Mouse (Mus musculus) heart, embryonic 11.5 days (tissue): ENCODE measurements at regions not wholly inside any gene's neighbourhood (a gene's known extent, or its start where the extent isn't known, plus 50 kb on each side); places are given as distances from the start of the nearest gene placed in this dataset.

Source experiments
- ATAC-seq: fragments of 200-750 bp; cut with Nextera tagmentation; replicated peaks from 2 replicates; pipeline ENCODE4 v1.8.0; 2017; ENCODE audit warnings: moderate library complexity; ENCODE audit not compliant: insufficient number of reproducible peaks, low FRiP score, low TSS enrichment
- H3K27ac ChIP-seq: fragments of 300-500 bp; sonication (generic); 2 replicates; pipeline ENCODE4 v1.5.1; 2014; ENCODE audit warnings: mild to moderate bottlenecking, low read depth, low read length
- H3K27me3 ChIP-seq: fragments of 300-500 bp; sonication (generic); 2 replicates; pipeline ENCODE4 v1.6.1; 2014; ENCODE audit warnings: mild to moderate bottlenecking, low read length, mixed read lengths; ENCODE audit not compliant: control insufficient read depth, insufficient read depth
- H3K36me3 ChIP-seq: fragments of 300-500 bp; sonication (generic); 2 replicates; pipeline ENCODE4 v1.6.1; 2014; ENCODE audit warnings: mild to moderate bottlenecking, low read length, moderate library complexity, mixed read lengths; ENCODE audit not compliant: control insufficient read depth, insufficient read depth
- H3K4me1 ChIP-seq: fragments of 300-500 bp; sonication (generic); 2 replicates; pipeline ENCODE4 v1.6.1; 2014; ENCODE audit warnings: low read length; ENCODE audit not compliant: control insufficient read depth, insufficient read depth
- H3K4me2 ChIP-seq: fragments of 300-500 bp; sonication (generic); 2 replicates; pipeline ENCODE4 v1.6.1; 2014; ENCODE audit warnings: mild to moderate bottlenecking, moderate library complexity
- H3K4me3 ChIP-seq: fragments of 300-500 bp; sonication (generic); 2 replicates; pipeline ENCODE4 v1.5.1; 2014; ENCODE audit warnings: low read depth, low read length
- H3K9ac ChIP-seq: fragments of 300-500 bp; sonication (generic); 2 replicates; pipeline ENCODE4 v1.6.1; 2014; ENCODE audit warnings: mild to moderate bottlenecking, low read depth, low read length, moderate library complexity
- H3K9me3 ChIP-seq: fragments of 300-500 bp; sonication (generic); replicated peaks from 2 replicates; pipeline ENCODE4 v1.6.1; 2016; ENCODE audit warnings: low read length; ENCODE audit not compliant: control insufficient read depth
- WGBS: fragments of 180-500 bp; shearing (Covaris S2); extraction: QIAGEN DNeasy Blood & Tissue Kit; methylation state at CpG from one replicate; pipeline ENCODE4 v1.1.7; 2014; ENCODE audit not compliant: insufficient replicate concordance; 5-methylcytosine and 5-hydroxymethylcytosine counted together

DNA sequence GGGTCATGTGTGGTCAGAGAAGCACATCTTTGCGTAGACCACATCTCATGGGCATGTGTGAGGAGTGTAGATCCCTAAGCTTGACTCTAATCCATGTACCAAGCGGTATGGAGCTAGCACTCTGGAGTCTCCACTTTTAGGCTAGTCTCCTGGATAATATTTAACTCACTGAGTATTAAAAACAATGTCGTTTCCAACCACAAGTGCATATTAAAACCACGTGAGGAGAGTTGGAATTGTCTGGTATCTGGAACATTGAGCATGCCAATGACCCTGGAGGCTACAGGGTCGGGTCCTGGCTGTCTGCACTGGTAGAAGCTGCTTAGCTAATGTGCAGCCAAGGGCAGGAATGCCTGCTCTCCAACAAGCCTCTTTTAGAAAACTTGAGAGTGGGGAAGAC lies 391.2 kb downstream of the Mllt3 start:
- Histone ChIP-seq H3K4me1 (no peaks in the 10 kb centered on the region), H3K36me3 (no peaks in the 10 kb centered on the region), H3K4me3 (no peak overlapping the region), H3K4me2 (no peak overlapping the region), H3K9me3 (no peaks in the 10 kb centered on the region), H3K9ac (no peak overlapping the region), H3K27me3 (no peaks in the 10 kb centered on the region), H3K27ac (no peak overlapping the region)
- ATAC-seq, result no peak
- 82% methylated on average over 5 of the region's 5 CpGs for WGBS

DNA sequence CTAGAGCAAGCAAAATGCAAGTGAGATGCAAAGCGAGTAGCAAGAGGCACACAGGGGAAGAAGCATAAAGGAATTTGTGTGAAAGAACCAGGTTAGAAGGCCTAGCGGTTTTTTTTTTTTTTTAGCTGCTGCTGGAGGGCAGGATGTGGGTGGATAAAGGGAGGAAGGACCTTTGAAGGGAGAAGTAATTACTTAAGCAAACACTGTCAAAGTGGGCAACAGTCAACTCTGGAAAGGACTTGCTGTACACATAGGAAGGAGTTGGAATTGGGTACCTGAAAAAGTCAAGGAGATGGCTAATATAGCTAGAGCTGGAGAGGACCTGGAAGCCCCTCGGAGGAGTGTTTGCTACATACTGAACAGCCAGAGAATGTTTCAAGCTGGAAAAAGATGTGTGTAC lies 391.6 kb downstream of the Mllt3 start:
- Histone ChIP-seq H3K27me3 (no peaks in the 10 kb centered on the region), H3K4me1 (no peaks in the 10 kb centered on the region)
- WGBS, result 71% methylated on average over 3 of the region's 3 CpGs

DNA sequence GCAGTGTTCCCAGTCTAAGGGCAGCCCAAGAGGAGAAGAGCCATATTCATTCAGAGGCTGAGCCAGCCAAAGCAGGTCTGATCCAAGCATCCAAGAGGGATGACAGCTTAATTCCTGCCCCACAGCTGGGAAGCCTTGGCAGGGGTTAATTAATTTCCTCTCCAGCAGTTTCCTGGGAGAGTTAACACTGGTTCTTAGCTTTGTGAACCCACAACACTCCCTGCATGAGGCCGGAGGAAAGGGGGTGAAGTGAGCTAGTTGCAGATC lies 394.9 kb downstream of the Mllt3 start:
- H3K4me1 ChIP-seq, result no peaks in the 10 kb centered on the region
- H3K36me3 ChIP-seq, result no peaks in the 10 kb centered on the region
- H3K27me3 ChIP-seq, result no peaks in the 10 kb centered on the region
- no peak overlapping the region for H3K9ac ChIP-seq
- H3K9me3 ChIP-seq, result no peaks in the 10 kb centered on the region
- no peak overlapping the region for H3K4me2 ChIP-seq
- no peak overlapping the region for H3K4me3 ChIP-seq
- WGBS, result 32% methylated on average over 1 of the region's 1 CpGs
- H3K27ac ChIP-seq, result no peak overlapping the region
- ATAC-seq, result no peak

More for the DNA sequence above, 391.6 kb downstream of the Mllt3 start:
- Histone ChIP-seq H3K4me3 (no peak overlapping the region), H3K9ac (no peak overlapping the region), H3K27ac (no peak overlapping the region), H3K4me2 (no peak overlapping the region), H3K36me3 (no peaks in the 10 kb centered on the region), H3K9me3 (no peaks in the 10 kb centered on the region)
- no peak for ATAC-seq

DNA sequence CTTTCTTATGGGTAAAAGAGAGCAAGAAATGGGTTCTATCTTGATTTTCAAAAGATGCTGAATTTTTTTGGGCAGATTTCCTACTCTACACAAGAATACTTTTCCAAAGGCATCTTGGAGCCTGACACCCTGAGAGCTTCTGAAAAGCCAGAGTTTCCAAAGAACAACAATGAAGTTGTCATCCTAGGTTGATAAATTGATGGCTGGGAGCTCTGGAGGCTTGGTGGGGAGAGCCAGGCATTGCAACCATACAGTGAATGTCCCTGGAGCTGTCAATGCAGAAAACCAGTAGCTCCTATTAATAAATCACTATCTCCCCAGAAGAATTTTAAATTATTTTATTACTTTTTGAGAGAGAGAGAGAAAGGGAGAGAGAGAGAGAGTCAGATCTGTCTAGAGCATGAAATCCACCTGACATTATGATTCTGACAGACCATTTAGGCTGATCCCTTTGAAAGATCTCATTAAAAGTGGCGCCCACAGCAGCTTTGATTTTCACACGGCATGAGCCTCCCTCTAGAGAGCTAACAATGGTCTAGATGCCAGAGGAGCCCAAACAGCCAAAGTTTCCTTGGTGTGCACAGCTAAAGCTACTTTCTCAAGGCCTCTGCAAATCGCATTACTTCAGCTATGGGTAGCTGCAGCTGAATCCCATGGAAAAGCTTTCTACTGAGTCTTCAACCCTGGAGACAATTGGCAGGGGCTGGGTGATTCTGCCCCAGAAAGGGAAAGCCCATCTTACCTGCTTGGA lies 395.4 kb downstream of the Mllt3 start:
- no peak for ATAC-seq
- 60% methylated on average over 3 of the region's 3 CpGs for WGBS

DNA sequence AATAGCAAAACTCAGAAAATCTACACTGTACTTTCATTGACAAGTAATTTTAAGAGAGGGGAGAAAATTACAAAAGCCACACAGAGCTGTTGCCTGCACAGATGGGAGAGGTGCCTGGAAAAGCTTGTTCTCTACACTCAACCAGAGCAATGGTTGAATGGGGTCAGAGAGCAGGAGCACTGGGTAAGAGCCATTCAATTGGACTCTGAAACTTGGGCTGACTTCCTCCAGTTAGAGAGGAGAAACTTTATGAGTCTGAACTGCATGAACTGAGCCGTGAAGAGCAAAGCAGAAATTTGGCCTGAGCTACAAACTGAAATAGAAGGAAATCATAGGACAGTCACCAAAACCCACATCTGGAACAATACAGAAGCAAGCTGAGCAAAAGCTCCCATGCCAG lies 380.8 kb upstream of the Slc24a2 start:
- H3K36me3 ChIP-seq, result no peaks in the 10 kb centered on the region
- H3K4me1 ChIP-seq, result no peaks in the 10 kb centered on the region
- H3K4me2 ChIP-seq, result no peak overlapping the region
- no peak overlapping the region for H3K9ac ChIP-seq
- no peaks in the 10 kb centered on the region for H3K9me3 ChIP-seq
- no peak overlapping the region for H3K27ac ChIP-seq
- 71% methylated on average over 1 of the region's 1 CpGs for WGBS
- H3K27me3 ChIP-seq, result no peaks in the 10 kb centered on the region
- ATAC-seq, result no peak
- H3K4me3 ChIP-seq, result no peak overlapping the region

More for the DNA sequence above, 395.4 kb downstream of the Mllt3 start:
- no peak overlapping the region for H3K9ac ChIP-seq
- no peak overlapping the region for H3K4me3 ChIP-seq
- H3K4me2 ChIP-seq, result no peak overlapping the region
- no peak overlapping the region for H3K27ac ChIP-seq
- H3K27me3 ChIP-seq, result no peaks in the 10 kb centered on the region
- no peaks in the 10 kb centered on the region for H3K4me1 ChIP-seq
- H3K36me3 ChIP-seq, result no peaks in the 10 kb centered on the region
- no peaks in the 10 kb centered on the region for H3K9me3 ChIP-seq

DNA sequence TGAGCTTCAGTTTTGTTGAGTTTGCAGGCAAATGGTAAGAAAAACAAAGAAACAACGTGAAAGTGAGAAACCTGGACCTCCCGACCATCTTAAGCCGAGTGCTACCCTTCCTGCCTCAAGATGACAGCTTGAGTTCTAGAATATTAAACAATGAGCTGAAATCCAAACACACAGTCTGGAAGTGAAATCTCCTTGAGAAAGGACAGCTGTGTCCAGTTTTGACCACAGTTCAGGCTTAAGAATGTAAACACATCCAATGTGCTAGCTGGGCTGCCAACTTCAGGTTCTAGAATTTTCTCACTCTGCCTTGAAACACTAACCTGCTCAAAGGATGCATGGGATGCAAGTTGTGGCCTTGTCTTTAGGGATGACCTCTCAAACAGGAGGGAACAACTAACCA lies 363.4 kb upstream of the Slc24a2 start:
- Histone ChIP-seq H3K27ac (no peak overlapping the region), H3K4me1 (no peaks in the 10 kb centered on the region), H3K9me3 (no peaks in the 10 kb centered on the region), H3K36me3 (no peaks in the 10 kb centered on the region), H3K4me3 (no peak overlapping the region), H3K4me2 (no peak overlapping the region), H3K9ac (no peak overlapping the region), H3K27me3 (no peaks in the 10 kb centered on the region)
- no peak for ATAC-seq
- WGBS, result 58% methylated on average over 3 of the region's 3 CpGs

DNA sequence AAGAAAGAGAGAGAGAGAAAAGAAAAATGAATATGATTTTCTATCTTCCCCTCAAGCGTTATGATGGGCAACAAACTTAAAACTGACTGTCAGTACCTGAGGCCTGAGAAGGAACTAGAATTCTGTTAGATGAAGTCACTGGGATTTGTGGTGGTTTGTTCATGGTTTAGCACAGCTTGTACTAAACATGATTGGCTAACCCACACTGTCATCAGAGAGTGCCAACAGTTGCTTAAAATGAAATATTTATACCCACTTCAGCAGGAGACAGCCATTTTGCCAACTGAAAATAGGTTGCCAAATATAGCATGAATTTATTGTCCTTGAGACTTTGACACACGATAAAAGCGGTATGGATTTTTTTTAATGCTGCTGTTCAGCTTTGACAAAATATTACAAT lies 360.5 kb upstream of the Slc24a2 start:
- Histone ChIP-seq H3K27me3 (no peaks in the 10 kb centered on the region), H3K4me2 (no peak overlapping the region), H3K27ac (no peak overlapping the region), H3K36me3 (no peaks in the 10 kb centered on the region), H3K4me3 (no peak overlapping the region), H3K9me3 (no peaks in the 10 kb centered on the region), H3K9ac (no peak overlapping the region), H3K4me1 (no peaks in the 10 kb centered on the region)
- ATAC-seq, result no peak
- 84% methylated on average over 3 of the region's 3 CpGs for WGBS

DNA sequence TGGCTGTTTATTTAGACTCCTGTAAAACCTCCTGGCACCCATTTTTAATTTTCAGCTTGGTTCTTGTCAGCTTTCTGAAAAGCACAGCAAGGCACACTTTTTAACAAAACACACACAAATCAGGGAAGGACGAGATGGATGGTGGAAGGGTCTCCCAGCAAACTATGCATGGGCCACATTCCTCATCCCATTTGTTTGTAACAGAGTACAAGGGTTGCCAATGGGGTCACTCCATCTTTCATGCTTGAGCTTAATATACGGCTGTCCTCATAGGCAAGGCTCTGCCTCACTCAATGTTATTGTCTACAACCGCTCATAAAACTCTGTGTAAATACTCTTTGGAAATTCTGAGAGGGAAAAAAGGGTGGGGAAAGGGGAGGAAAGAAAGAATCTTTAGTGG lies 347.9 kb upstream of the Slc24a2 start:
- WGBS, result 54% methylated on average over 3 of the region's 3 CpGs
- H3K4me3 ChIP-seq, result no peak overlapping the region
- H3K4me1 ChIP-seq, result no peaks in the 10 kb centered on the region
- no peak overlapping the region for H3K27ac ChIP-seq
- H3K9ac ChIP-seq, result no peak overlapping the region
- H3K4me2 ChIP-seq, result no peak overlapping the region
- no peaks in the 10 kb centered on the region for H3K36me3 ChIP-seq
- no peaks in the 10 kb centered on the region for H3K27me3 ChIP-seq
- no peaks in the 10 kb centered on the region for H3K9me3 ChIP-seq
- no peak for ATAC-seq

DNA sequence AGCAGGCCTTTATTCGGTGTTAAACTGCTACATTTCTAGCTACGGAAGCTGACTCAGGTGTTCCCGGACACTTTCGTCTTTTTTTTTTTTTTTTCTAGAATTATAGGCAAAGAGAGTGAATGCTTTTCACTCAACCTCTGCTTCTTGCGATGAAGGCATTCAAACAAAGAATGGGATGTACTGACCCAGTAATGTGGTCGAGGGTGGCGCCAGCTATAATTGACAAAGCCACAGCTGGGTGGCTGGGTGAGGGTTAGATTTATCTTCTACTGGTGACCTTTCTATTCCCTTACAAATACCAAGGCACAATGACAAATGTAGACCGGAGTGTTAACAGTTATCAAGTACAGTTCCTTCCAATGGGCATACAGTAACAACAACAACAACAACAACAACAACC lies 340.7 kb upstream of the Slc24a2 start:
- Histone ChIP-seq H3K9ac (no peak overlapping the region), H3K36me3 (no peaks in the 10 kb centered on the region), H3K27me3 (no peaks in the 10 kb centered on the region), H3K4me1 (no peaks in the 10 kb centered on the region), H3K9me3 (no peaks in the 10 kb centered on the region), H3K4me3 (no peak overlapping the region), H3K4me2 (no peak overlapping the region), H3K27ac (no peak overlapping the region)
- ATAC-seq, result no peak
- WGBS, result 78% methylated on average over 8 of the region's 8 CpGs
